Comparison of ENCODE assay signal across 8 mouse cellular contexts in genomic region chr2:156722752-156723151, GRCm38 (mm10). TPM values are rescaled to one million over a fixed set of nuclear protein-coding genes. Genes with fewer than 3 reads are reported as not detected.
DNase-seq lines count a peak whose midpoint lies in the region; ATAC-seq and TF ChIP-seq lines count a peak whose summit lies in the region.

No protein-coding gene starts in this region.

- no peak for TF ChIP-seq CTCF in lung, postnatal 0 days (IDR thresholded peaks at IDR 0.05)

- H3K36me3 ChIP-seq in lung, postnatal 0 days (ENCODE audit: insufficient read depth, low read length): no peaks in the 10 kb centered on the region
- H3K36me3 ChIP-seq in heart, embryonic 15.5 days: no peaks in the 10 kb centered on the region
- H3K36me3 ChIP-seq in limb, embryonic 15.5 days: no peaks in the 10 kb centered on the region
- H3K36me3 ChIP-seq in stomach, embryonic 15.5 days: no peaks in the 10 kb centered on the region

- H3K4me1 ChIP-seq in lung, postnatal 0 days (ENCODE audit: insufficient read depth, low read depth, low read length): peaks cover 47% of the 10 kb centered on the region
- H3K4me1 ChIP-seq in heart, embryonic 15.5 days (replicated peaks): peaks cover 75% of the 10 kb centered on the region
- peaks cover 75% of the 10 kb centered on the region for H3K4me1 ChIP-seq in limb, embryonic 15.5 days
- peaks cover 65% of the 10 kb centered on the region for H3K4me1 ChIP-seq in stomach, embryonic 15.5 days

- no peak for ATAC-seq in lung, postnatal 0 days
- ATAC-seq in heart, embryonic 15.5 days (replicated peaks; ENCODE audit: insufficient number of reproducible peaks, insufficient read depth, low FRiP score, low read depth): no peak
- no peak for ATAC-seq in limb, embryonic 15.5 days (ENCODE audit: insufficient number of reproducible peaks, low FRiP score, low TSS enrichment, low read depth)
- ATAC-seq in stomach, embryonic 15.5 days (ENCODE audit: insufficient read depth, low FRiP score, low read depth): no peak

- H3K27ac ChIP-seq in lung, postnatal 0 days (ENCODE audit: low read length): peak overlapping the region; percentile 91
- H3K27ac ChIP-seq in heart, embryonic 15.5 days: no peak overlapping the region
- H3K27ac ChIP-seq in limb, embryonic 15.5 days: peak overlapping the region; percentile 82; the same call in 1 of the 2 replicates
- H3K27ac ChIP-seq in stomach, embryonic 15.5 days: no peak overlapping the region

- H3K9ac ChIP-seq in lung, postnatal 0 days (replicated peaks; ENCODE audit: low read depth): no peak overlapping the region
- no peak overlapping the region for H3K9ac ChIP-seq in heart, embryonic 15.5 days
- 0 out of 2 replicates have a peak overlapping the region, but pooled peaks have one; percentile 96 for H3K9ac ChIP-seq in limb, embryonic 15.5 days
- H3K9ac ChIP-seq in stomach, embryonic 15.5 days: 0 out of 2 replicates have a peak overlapping the region, but pooled peaks have one; percentile 12

- no peaks in the 10 kb centered on the region for H3K9me3 ChIP-seq in lung, postnatal 0 days (ENCODE audit: low read length)
- H3K9me3 ChIP-seq in heart, embryonic 15.5 days (replicated peaks): no peaks in the 10 kb centered on the region
- H3K9me3 ChIP-seq in limb, embryonic 15.5 days: no peaks in the 10 kb centered on the region
- H3K9me3 ChIP-seq in stomach, embryonic 15.5 days: no peaks in the 10 kb centered on the region

- 42% methylated on average over 5 of the region's 5 CpGs for WGBS in lung, postnatal 0 days
- 68% methylated on average over 5 of the region's 5 CpGs for WGBS in heart, embryonic 15.5 days
- 60% methylated on average over 5 of the region's 5 CpGs for WGBS in limb, embryonic 15.5 days
- 55% methylated on average over 5 of the region's 5 CpGs for WGBS in stomach, embryonic 15.5 days

- DNase-seq in lung, postnatal 0 days (ENCODE audit: low spot score): no peak
- no peak for DNase-seq in lung, adult 18-20 months
- no peak for DNase-seq in adrenal gland, adult 2 months
- no peak for DNase-seq in kidney, postnatal 4 days
- no peak for DNase-seq in T-cell, adult 2 months (ENCODE audit: low spot score)

- no peak for TF ChIP-seq EP300 in lung, postnatal 0 days (IDR thresholded peaks at IDR 0.05)

- H3K27me3 ChIP-seq in lung, postnatal 0 days (replicated peaks; ENCODE audit: insufficient read depth, low read length): no peaks in the 10 kb centered on the region
- H3K27me3 ChIP-seq in heart, embryonic 15.5 days: no peaks in the 10 kb centered on the region
- H3K27me3 ChIP-seq in limb, embryonic 15.5 days: no peaks in the 10 kb centered on the region
- no peaks in the 10 kb centered on the region for H3K27me3 ChIP-seq in stomach, embryonic 15.5 days (replicated peaks)

- peak overlapping the region; percentile 69 for H3K4me2 ChIP-seq in lung, postnatal 0 days (replicated peaks; ENCODE audit: low read depth, low read length)
- peak overlapping the region; percentile 83 for H3K4me2 ChIP-seq in heart, embryonic 15.5 days
- H3K4me2 ChIP-seq in limb, embryonic 15.5 days: peak overlapping the region; percentile 84
- H3K4me2 ChIP-seq in stomach, embryonic 15.5 days: peak overlapping the region; percentile 87

- peak overlapping the region; percentile 96 for H3K4me3 ChIP-seq in lung, postnatal 0 days (ENCODE audit: low read depth, low read length)
- peak overlapping the region; percentile 90 for H3K4me3 ChIP-seq in heart, embryonic 15.5 days
- H3K4me3 ChIP-seq in limb, embryonic 15.5 days: peak overlapping the region; percentile 93
- H3K4me3 ChIP-seq in stomach, embryonic 15.5 days (replicated peaks): peak overlapping the region; percentile 82

RNA-seq across cellular contexts. Expression of gene Myl9, which starts 52.5 kb away (rescaled TPM):
- polyA plus RNA-seq in lung, postnatal 0 days (2015; fragmentation: Nextera tagmentation; extraction: Ambion mirVana): 222 and 240 TPM in 2 replicates
- 1,553 and 1,598 TPM in 2 replicates for polyA plus RNA-seq in heart, embryonic 15.5 days (2015; fragmentation: Nextera tagmentation; extraction: Ambion mirVana)
- polyA plus RNA-seq in limb, embryonic 15.5 days (2015; fragmentation: Nextera tagmentation; extraction: Ambion mirVana): 219 and 273 TPM in 2 replicates
- 1,258 and 1,308 TPM in 2 replicates for polyA plus RNA-seq in stomach, embryonic 15.5 days (2015; fragmentation: Nextera tagmentation; extraction: Ambion mirVana)
- total RNA-seq in adrenal gland, adult 2 months (2021): 10 to 100 TPM; 74.9 to 85.2 TPM
- 44.0 and 48.0 TPM in 2 replicates for polyA plus RNA-seq in adrenal gland, adult 2 months (2012; rRNA removed)

Comparison
In these comparisons a context has a peak if more than half of its experiments do, and no peak if none do; other contexts are left out.
1. H3K27ac ChIP-seq: peak in lung, postnatal 0 days (single experiment) and limb, embryonic 15.5 days (single experiment); none in heart, embryonic 15.5 days (single experiment) and stomach, embryonic 15.5 days (single experiment).
2. H3K9ac ChIP-seq: peak in limb, embryonic 15.5 days (single experiment) and stomach, embryonic 15.5 days (single experiment); none in lung, postnatal 0 days (single experiment) and heart, embryonic 15.5 days (single experiment).
3. Peak in every context shown above with its lines, with median percentiles within 50 percentile points of each other: H3K4me2 ChIP-seq and H3K4me3 ChIP-seq.